Mouse (Mus musculus): ENCODE results near the gene Gna12. TPM values are rescaled to one million over a fixed set of nuclear protein-coding genes. Genes with fewer than 3 reads are reported as not detected.
A peak's percentile ranks its signal among the peaks of the same experiment; 100 is the strongest.

Gna12 gene
- total and polyA plus RNA-seq, 3 experiments = 46.0 to 55.2 TPM; not detected in 1

- Histone ChIP-seq H3K27ac (ENCODE audit: control insufficient read depth, low read depth, low read length) (peak overlapping the region; percentile 89), H3K27me3 (ENCODE audit: control insufficient read depth in 1 of 2, insufficient read depth in 2 of 2, low read length in 2 of 2) (no peaks in the 10 kb centered on the region), H3K9ac (ENCODE audit: control insufficient read depth, low read depth, low read length, poor library complexity, severe bottlenecking) (no peak overlapping the region), H3K4me1 (ENCODE audit: control insufficient read depth in 1 of 2, insufficient read depth in 2 of 2, low read length in 2 of 2) (peaks cover 13 to 29% of the 10 kb centered on the region in 2 experiments), H3K4me3 (ENCODE audit: control insufficient read depth in 1 of 2, insufficient read depth in 1 of 2, low read depth in 2 of 2, low read length in 2 of 2) (0 out of 4 replicates have a peak overlapping the region, but pooled peaks of 1 of the 2 experiments have one; percentile 40), H3K36me3 (ENCODE audit: control insufficient read depth in 1 of 2, insufficient read depth in 2 of 2, low read length in 2 of 2) (peaks cover 0 to 23% of the 10 kb centered on the region in 2 experiments; a peak in 2 of 4 replicates), H3K9me3 (replicated peaks; ENCODE audit: insufficient read depth, low read length) (no peaks in the 10 kb centered on the region), H3K79me2 (ENCODE audit: control insufficient read depth, insufficient read depth, low read length, poor library complexity) (peaks cover 11% of the 10 kb centered on the region)
- no peak for TF ChIP-seq SIN3A (IDR thresholded peaks at IDR 0.05; ENCODE audit: low read length)
- 0 out of 2 replicates have a peak, but pooled peaks have one; percentile 30 for TF ChIP-seq ZKSCAN1 (IDR thresholded peaks at IDR 0.05; ENCODE audit: low read depth, low read length)
- no peak for TF ChIP-seq ZNF384 (IDR thresholded peaks at IDR 0.05; ENCODE audit: low read depth, low read length)
- no peak for TF ChIP-seq GATA1 (IDR thresholded peaks at IDR 0.05; ENCODE audit: low read depth, low read length)
- no peak for TF ChIP-seq ELF1 (IDR thresholded peaks at IDR 0.05; ENCODE audit: low read depth, low read length)
- TF ChIP-seq POLR2AphosphoS5 (IDR thresholded peaks at IDR 0.05; ENCODE audit: borderline replicate concordance, low read depth, low read length) = no peak
- TF ChIP-seq UBTF (IDR thresholded peaks at IDR 0.05; ENCODE audit: borderline replicate concordance, insufficient read depth, low read depth, low read length) = no peak
- no peak for DNase-seq (ENCODE audit: low read depth, low spot score)
These were observed 14.2 kb downstream of the Gna12 start for GRCm38 (mm10) chr5:140816008-140816407.

- DNase-seq (ENCODE audit: low read depth, low spot score) = peak; percentile 69
- H3K4me3 ChIP-seq (ENCODE audit: control insufficient read depth in 1 of 2, insufficient read depth in 1 of 2, low read depth in 2 of 2, low read length in 2 of 2) = peak overlapping the region; percentile 35 to 40
- peaks cover 13 to 29% of the 10 kb centered on the region in 2 experiments for H3K4me1 ChIP-seq (ENCODE audit: control insufficient read depth in 1 of 2, insufficient read depth in 2 of 2, low read length in 2 of 2)
- peak; percentile 78 for TF ChIP-seq ETS1 (IDR thresholded peaks at IDR 0.05; ENCODE audit: low read depth, low read length)
- no peak for TF ChIP-seq MAX (IDR thresholded peaks at IDR 0.05; ENCODE audit: low read length)
- TF ChIP-seq MAFK (IDR thresholded peaks at IDR 0.05; ENCODE audit: borderline replicate concordance, low read depth, low read length) = no peak; the same call in 1 of the 2 replicates
- TF ChIP-seq ZMIZ1 (IDR thresholded peaks at IDR 0.05; ENCODE audit: low read depth, low read length) = no peak
- no peak for TF ChIP-seq SMC3 (IDR thresholded peaks at IDR 0.05; ENCODE audit: low read depth, low read length)
- 0 out of 2 replicates have a peak, but pooled peaks have one; percentile 3 for TF ChIP-seq ZC3H11A (IDR thresholded peaks at IDR 0.05; ENCODE audit: low read depth, low read length)
- no peak for TF ChIP-seq USF2 (IDR thresholded peaks at IDR 0.05; ENCODE audit: borderline replicate concordance in 1 of 2, insufficient read depth in 1 of 2, low read depth in 1 of 2, low read length in 2 of 2)
- TF ChIP-seq ELF1 (IDR thresholded peaks at IDR 0.05; ENCODE audit: low read depth, low read length) = no peak
- TF ChIP-seq JUND (IDR thresholded peaks at IDR 0.05; ENCODE audit: low read depth, low read length) = no peak
- 0 out of 2 replicates have a peak, but pooled peaks have one; percentile 39 for TF ChIP-seq MYB (IDR thresholded peaks at IDR 0.05; ENCODE audit: low read depth, low read length)
- TF ChIP-seq MAZ (IDR thresholded peaks at IDR 0.05; ENCODE audit: low read depth, low read length) = no peak; the same call in none of the 2 replicates
- no peak for TF ChIP-seq UBTF (IDR thresholded peaks at IDR 0.05; ENCODE audit: borderline replicate concordance, insufficient read depth, low read depth, low read length)
- no peak for TF ChIP-seq CHD1 (IDR thresholded peaks at IDR 0.05; ENCODE audit: low read depth, low read length)
- TF ChIP-seq MEF2A (IDR thresholded peaks at IDR 0.05; ENCODE audit: extremely low read depth, insufficient replicate concordance, low read depth, low read length, poor library complexity, severe bottlenecking) = no peak
- TF ChIP-seq CTCF (IDR thresholded peaks at IDR 0.05 in 2 of 3, conservative IDR thresholded peaks at IDR 0.05 in 1 of 3; ENCODE audit: control insufficient read depth in 1 of 3, insufficient read depth in 1 of 3, low read depth in 2 of 3, low read length in 3 of 3, poor library complexity in 1 of 3, severe bottlenecking in 1 of 3) = no peak
- TF ChIP-seq POLR2AphosphoS2 (IDR thresholded peaks at IDR 0.05; ENCODE audit: low read length) = no peak
- peak; percentile 72 for TF ChIP-seq GATA1 (IDR thresholded peaks at IDR 0.05; ENCODE audit: low read depth, low read length)
- no peak for TF ChIP-seq POLR2AphosphoS5 (IDR thresholded peaks at IDR 0.05; ENCODE audit: borderline replicate concordance, low read depth, low read length)
- no peak for TF ChIP-seq MYC (IDR thresholded peaks at IDR 0.05; ENCODE audit: low read depth, low read length)
- TF ChIP-seq NRF1 (IDR thresholded peaks at IDR 0.05; ENCODE audit: insufficient read depth, low read depth, low read length, poor library complexity, severe bottlenecking) = peak; percentile 19; the same call in 1 of the 2 replicates
- no peak for TF ChIP-seq USF1 (IDR thresholded peaks at IDR 0.05; ENCODE audit: low read depth, low read length)
- peak; percentile 75 for TF ChIP-seq TCF12 (IDR thresholded peaks at IDR 0.05; ENCODE audit: low read depth, low read length)
- TF ChIP-seq ZKSCAN1 (IDR thresholded peaks at IDR 0.05; ENCODE audit: low read depth, low read length) = no peak
- TF ChIP-seq MXI1 (IDR thresholded peaks at IDR 0.05; ENCODE audit: low read depth, low read length) = 0 out of 2 replicates have a peak, but pooled peaks have one; percentile 30
- no peak for TF ChIP-seq NELFE (IDR thresholded peaks at IDR 0.05; ENCODE audit: low read depth, low read length)
- no peak for TF ChIP-seq GABPA (IDR thresholded peaks at IDR 0.05; ENCODE audit: low read depth, low read length)
These were observed 15.0 kb downstream of the Gna12 start for GRCm38 (mm10) chr5:140815059-140815728.

More at GRCm38 (mm10) chr5:140815059-140815728, 15.0 kb downstream of the Gna12 start:
- Histone ChIP-seq H3K27me3 (ENCODE audit: control insufficient read depth in 1 of 2, insufficient read depth in 2 of 2, low read length in 2 of 2) (no peaks in the 10 kb centered on the region), H3K36me3 (ENCODE audit: control insufficient read depth in 1 of 2, insufficient read depth in 2 of 2, low read length in 2 of 2) (peaks cover 0 to 23% of the 10 kb centered on the region in 2 experiments; a peak in 2 of 4 replicates), H3K9ac (ENCODE audit: control insufficient read depth, low read depth, low read length, poor library complexity, severe bottlenecking) (peak overlapping the region; percentile 57), H3K79me2 (ENCODE audit: control insufficient read depth, insufficient read depth, low read length, poor library complexity) (peaks cover 5% of the 10 kb centered on the region), H3K27ac (ENCODE audit: control insufficient read depth, low read depth, low read length) (peak overlapping the region; percentile 89), H3K9me3 (replicated peaks; ENCODE audit: insufficient read depth, low read length) (no peaks in the 10 kb centered on the region)

All from MEL (cell line).